Mouse (Mus musculus) thymus, adult 2 months (tissue): Measurements from ENCODE around the gene Prkce. TPM values are rescaled to one million over a fixed set of nuclear protein-coding genes. Genes with fewer than 3 reads are reported as not detected.

Experiments used
- DNase-seq: peaks from one replicate; pipeline ENCODE4 v3.0.0; 2021
- H3K27ac ChIP-seq: fragments of 200-500 bp; 2 replicates; pipeline ENCODE4 v1.5.1; 2012; ENCODE audit warnings: low read length, control low read depth; ENCODE audit not compliant: control insufficient read depth, insufficient read depth
- H3K27me3 ChIP-seq: fragments of 200-500 bp; 2 replicates; pipeline ENCODE4 v1.6.1; 2012; ENCODE audit warnings: mild to moderate bottlenecking, low read length, moderate library complexity, mixed read lengths; ENCODE audit not compliant: control insufficient read depth, insufficient read depth
- H3K36me3 ChIP-seq: fragments of 200-500 bp; 2 replicates; pipeline ENCODE4 v1.6.1; 2012; ENCODE audit warnings: mild to moderate bottlenecking, low read length, moderate library complexity; ENCODE audit not compliant: control insufficient read depth, insufficient read depth
- H3K4me1 ChIP-seq: fragments of 200-500 bp; replicated peaks from 2 replicates; pipeline ENCODE4 v1.6.1; 2012; ENCODE audit warnings: low read length; ENCODE audit not compliant: control insufficient read depth, insufficient read depth
- H3K4me3 ChIP-seq: fragments of 200-500 bp; 2 replicates; pipeline ENCODE4 v1.5.1; 2012; ENCODE audit warnings: mild to moderate bottlenecking, low read length, control low read depth, moderate library complexity; ENCODE audit not compliant: control insufficient read depth, insufficient read depth
- CTCF ChIP-seq: fragments of 200-500 bp; IDR thresholded peaks from 2 replicates; pipeline ENCODE4 v1.5.1; 2012; ENCODE audit warnings: mild to moderate bottlenecking, control low read depth, low read length, moderate library complexity, borderline replicate concordance; ENCODE audit not compliant: control insufficient read depth, poor library complexity, insufficient read depth; ENCODE audit errors: extremely low read depth
- POLR2A ChIP-seq: fragments of 200-500 bp; IDR thresholded peaks from 2 replicates; pipeline ENCODE4 v1.6.1; 2012; ENCODE audit warnings: mild to moderate bottlenecking, low read length, control low read depth, moderate library complexity; ENCODE audit not compliant: control insufficient read depth, poor library complexity, insufficient read depth; ENCODE audit errors: extremely low read depth
- WGBS: fragments of 180-500 bp; shearing (Covaris S2); methylation state at CpG from one replicate; pipeline ENCODE4 v1.1.7; 2018; 5-methylcytosine and 5-hydroxymethylcytosine counted together
- polyA plus RNA-seq: library from polyadenylated mRNA; depleted of rRNA; stranded (reverse); fragments of >200 nt; gene quantifications from 2 replicates; pipeline ENCODE4 v1.2.3, GENCODE M21; 2012

Prkce gene
- polyA plus RNA-seq, 1 experiment = 1.6 TPM

DNA sequence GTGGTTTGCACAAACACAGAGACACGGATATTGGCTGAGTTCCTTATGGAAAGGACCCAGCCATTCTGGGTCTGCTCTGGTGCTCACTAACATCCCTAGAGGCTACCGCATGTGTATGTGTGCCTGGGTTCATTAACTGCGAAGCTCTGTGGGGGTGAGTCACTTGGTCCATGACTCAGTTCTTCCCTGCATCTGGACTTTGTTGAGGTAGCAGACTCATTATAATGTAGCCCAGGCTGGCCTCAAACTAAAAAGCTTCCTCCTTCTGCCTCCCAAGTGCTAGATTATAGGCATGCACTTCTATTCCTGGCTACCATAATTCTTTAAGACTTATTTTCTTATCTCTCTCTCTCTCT lies 286.7 kb downstream of the Prkce start:
- H3K4me1 ChIP-seq = no peaks in the 10 kb centered on the region
- no peak for TF ChIP-seq POLR2A
- DNase-seq = no peak
- no peak overlapping the region for H3K4me3 ChIP-seq
- H3K27me3 ChIP-seq = no peaks in the 10 kb centered on the region
- WGBS = 93% methylated on average over 3 of the region's 3 CpGs
- no peak overlapping the region for H3K27ac ChIP-seq
- H3K36me3 ChIP-seq = no peaks in the 10 kb centered on the region

DNA sequence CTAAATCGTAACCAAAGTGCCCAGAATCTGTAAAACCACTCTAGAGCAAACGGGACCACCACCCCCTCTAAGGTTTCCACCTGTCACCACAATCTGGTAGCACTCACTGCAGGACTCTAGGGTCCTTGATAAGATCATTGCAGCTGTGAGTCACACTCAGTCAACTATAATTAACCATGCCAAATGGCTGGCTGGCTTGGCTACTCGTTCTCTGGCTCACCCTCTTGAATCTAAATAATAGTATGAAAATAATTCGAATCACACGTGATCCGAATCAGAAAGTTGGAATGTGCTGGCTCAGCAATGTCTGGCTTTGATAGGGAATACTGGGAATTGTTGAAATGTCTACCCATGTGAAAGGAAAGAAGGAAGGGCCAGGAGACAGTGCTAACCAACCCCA lies 288.9 kb downstream of the Prkce start:
- WGBS = 78% methylated on average over 6 of the region's 6 CpGs
- Histone ChIP-seq H3K36me3 (no peaks in the 10 kb centered on the region), H3K4me3 (no peak overlapping the region), H3K27me3 (no peaks in the 10 kb centered on the region), H3K4me1 (no peaks in the 10 kb centered on the region), H3K27ac (no peak overlapping the region)
- TF ChIP-seq CTCF (no peak), POLR2A (no peak)
- DNase-seq = no peak

- Histone ChIP-seq H3K27ac (no peak overlapping the region), H3K4me3 (no peak overlapping the region), H3K27me3 (no peaks in the 10 kb centered on the region), H3K4me1 (no peaks in the 10 kb centered on the region), H3K36me3 (no peaks in the 10 kb centered on the region)
- WGBS = 89% methylated on average over 11 of the region's 11 CpGs
- TF ChIP-seq POLR2A (no peak), CTCF (no peak)
- no peak for DNase-seq
These were observed 290.9 kb downstream of the Prkce start for GRCm38 (mm10) chr17:86458302-86458980.

- H3K4me3 ChIP-seq = no peak overlapping the region
- H3K4me1 ChIP-seq = no peaks in the 10 kb centered on the region
- H3K27ac ChIP-seq = no peak overlapping the region
These were observed 293.3 kb downstream of the Prkce start for GRCm38 (mm10) chr17:86460645-86461430.

DNA sequence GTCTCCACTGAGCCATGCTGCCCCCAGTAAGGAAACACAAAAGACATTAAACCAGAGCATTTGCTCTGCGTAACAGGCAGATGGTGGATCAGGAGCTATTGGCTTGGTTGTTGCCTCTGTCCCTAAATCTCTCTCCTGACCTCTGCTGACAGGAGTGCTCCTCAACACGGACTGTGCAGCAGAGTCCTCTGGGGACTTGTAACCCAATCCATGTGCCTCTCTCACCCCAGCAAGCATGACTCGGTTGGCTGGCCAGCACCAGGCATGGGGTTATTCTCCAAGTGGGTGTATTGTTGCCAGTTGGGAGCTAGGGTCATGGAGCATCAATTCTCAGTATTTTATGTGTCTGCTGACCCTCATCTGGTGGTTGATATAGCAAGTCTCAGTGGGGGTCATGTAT lies 295.8 kb downstream of the Prkce start:
- TF ChIP-seq POLR2A (no peak), CTCF (no peak)
- WGBS = 92% methylated on average over 3 of the region's 3 CpGs
- DNase-seq = no peak

More at GRCm38 (mm10) chr17:86460645-86461430, 293.3 kb downstream of the Prkce start:
- WGBS = 93% methylated on average over 17 of the region's 17 CpGs
- TF ChIP-seq POLR2A (no peak), CTCF (no peak)
- Histone ChIP-seq H3K27me3 (no peaks in the 10 kb centered on the region), H3K36me3 (no peaks in the 10 kb centered on the region)
- DNase-seq = no peak

DNA sequence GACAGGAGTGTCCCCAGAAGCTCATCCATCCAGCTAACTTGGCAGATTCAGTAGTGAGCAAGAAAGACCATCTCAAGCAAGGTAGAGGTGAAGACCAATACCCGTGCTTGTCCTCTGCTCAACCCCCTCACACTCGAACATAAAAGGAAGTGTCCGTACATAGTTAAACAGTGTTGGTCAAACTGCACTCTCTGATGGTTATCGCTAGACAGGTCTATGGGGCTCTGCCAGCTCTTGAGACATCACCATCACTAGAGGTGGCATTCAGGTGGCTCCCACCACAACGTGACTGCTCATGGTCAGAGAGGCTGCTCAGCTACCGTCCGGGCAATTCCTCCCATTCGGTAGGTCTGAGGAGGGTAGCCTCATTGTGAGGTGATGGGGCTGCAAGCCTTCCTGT lies 296.6 kb downstream of the Prkce start:
- Histone ChIP-seq H3K36me3 (no peaks in the 10 kb centered on the region), H3K4me1 (no peaks in the 10 kb centered on the region), H3K27me3 (no peaks in the 10 kb centered on the region), H3K27ac (no peak overlapping the region), H3K4me3 (no peak overlapping the region)
- no peak for TF ChIP-seq CTCF
- no peak for TF ChIP-seq POLR2A
- DNase-seq = no peak
- 94% methylated on average over 8 of the region's 8 CpGs for WGBS

More for the DNA sequence above, 295.8 kb downstream of the Prkce start:
- no peaks in the 10 kb centered on the region for H3K27me3 ChIP-seq
- no peaks in the 10 kb centered on the region for H3K4me1 ChIP-seq
- H3K27ac ChIP-seq = no peak overlapping the region
- H3K4me3 ChIP-seq = no peak overlapping the region
- H3K36me3 ChIP-seq = no peaks in the 10 kb centered on the region
